Mouse (Mus musculus) thymus, adult 2 months (tissue): ENCODE results near the gene Eps8l3.

Experiments used
- CTCF ChIP-seq: fragments of 200-500 bp; IDR thresholded peaks from 2 replicates; pipeline ENCODE4 v1.5.1; 2012; ENCODE audit warnings: mild to moderate bottlenecking, control low read depth, low read length, moderate library complexity, borderline replicate concordance; ENCODE audit not compliant: control insufficient read depth, poor library complexity, insufficient read depth; ENCODE audit errors: extremely low read depth
- POLR2A ChIP-seq: fragments of 200-500 bp; IDR thresholded peaks from 2 replicates; pipeline ENCODE4 v1.6.1; 2012; ENCODE audit warnings: mild to moderate bottlenecking, low read length, control low read depth, moderate library complexity; ENCODE audit not compliant: control insufficient read depth, poor library complexity, insufficient read depth; ENCODE audit errors: extremely low read depth

GRCm38 (mm10) chr3:107869925-107870324, 7.1 kb upstream of the Eps8l3 start:
- TF ChIP-seq CTCF (no peak), POLR2A (no peak)
